Mouse (Mus musculus) bone marrow macrophage, adult 2 months (primary cell): ENCODE results near the gene Noxo1.
"Not testable (repeated sequence)": the region's sequence is repeated elsewhere in the genome, so short reads cannot be mapped to it uniquely, and the experiment has no call there.

Experiments
- CTCF ChIP-seq: IDR thresholded peaks from 2 replicates; pipeline ENCODE4 v1.5.1; 2012; ENCODE audit warnings: low read depth, mild to moderate bottlenecking, low read length, moderate library complexity
- POLR2A ChIP-seq: IDR thresholded peaks from 2 replicates; pipeline ENCODE4 v1.6.1; 2012; ENCODE audit warnings: mild to moderate bottlenecking, low read depth, low read length, borderline replicate concordance

DNA sequence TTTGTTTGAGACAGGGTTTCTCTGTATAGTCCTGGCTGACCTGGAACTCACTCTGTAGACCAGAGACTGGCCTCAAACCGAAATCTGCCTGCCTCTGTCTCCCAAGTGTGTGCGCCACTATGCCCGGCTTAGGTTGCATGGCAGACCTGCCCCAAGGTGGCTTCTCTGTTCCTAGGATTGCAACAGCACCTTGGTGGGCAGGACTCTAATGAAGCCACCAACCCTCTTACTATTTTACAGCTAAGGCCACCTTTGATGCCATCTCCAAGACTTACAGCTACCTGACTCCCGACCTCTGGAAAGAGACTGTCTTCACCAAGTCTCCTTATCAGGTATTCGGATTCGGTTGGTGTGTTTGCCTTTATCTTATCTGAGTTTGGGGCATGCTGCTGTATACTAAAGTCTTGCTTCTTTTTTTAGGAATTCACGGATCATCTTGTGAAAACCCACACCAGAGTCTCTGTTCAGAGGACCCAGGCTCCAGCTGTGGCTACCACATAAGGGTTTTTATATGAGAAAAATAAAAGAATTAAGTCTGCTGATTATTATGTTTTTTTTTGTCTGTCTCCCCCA, 25.4 kb downstream of the Noxo1 start:
- TF ChIP-seq CTCF, POLR2A: not testable (repeated sequence)
